Mouse (Mus musculus): Measurements from ENCODE around the gene Rhox3g.
"Not testable (repeated sequence)": the region's sequence is repeated elsewhere in the genome, so short reads cannot be mapped to it uniquely, and the experiment has no call there.

Rhox3g gene

DNA sequence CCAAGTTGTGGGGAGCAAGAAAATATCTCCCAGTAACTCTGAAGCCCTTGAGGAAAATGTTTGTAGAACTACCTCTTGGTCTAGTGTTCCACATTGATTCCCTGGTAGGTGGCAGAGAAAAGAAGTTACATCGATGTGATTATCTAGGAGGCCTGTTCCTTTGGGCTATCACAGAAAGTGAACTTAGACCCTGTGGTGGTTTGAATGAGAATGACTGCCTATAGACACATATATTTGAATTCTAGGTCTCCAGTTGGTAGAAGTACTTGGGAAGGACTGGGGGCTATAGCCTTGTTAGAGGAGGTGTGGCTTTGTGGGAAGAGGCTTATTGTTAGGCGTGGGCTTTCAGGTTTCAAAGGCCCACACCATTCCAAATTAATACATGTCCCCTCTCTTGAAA is at the start of gene Rhox3g:
Gene Rhox3g, minus strand, starts transcription at position 101 of the 400 bp plus-strand sequence.
- DNase-seq (ENCODE audit: low spot score) = not testable (repeated sequence)

DNA sequence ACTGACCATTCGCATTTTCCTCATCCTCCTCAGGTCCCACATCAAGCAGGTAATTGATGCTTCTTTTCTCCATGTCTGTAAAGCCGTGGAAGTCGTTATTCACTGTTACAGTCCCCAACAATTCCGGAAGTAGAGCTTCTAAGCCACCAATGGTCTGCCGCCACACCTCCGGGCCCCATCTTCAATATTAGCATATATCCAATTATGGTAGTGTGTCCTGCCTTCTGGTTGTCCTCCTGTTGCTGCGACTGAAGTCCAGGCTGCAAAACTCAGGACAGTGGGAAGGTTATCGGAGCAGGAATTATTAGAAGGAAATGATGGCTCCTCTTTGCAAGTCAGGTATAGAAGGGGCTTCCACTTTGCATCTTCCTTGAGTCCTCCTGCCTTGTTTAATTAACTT is 44.8 kb upstream of the Rhox3g start, which contains the start of gene Rhox2h:
Gene Rhox2h, minus strand, starts transcription at position 101 of the 400 bp plus-strand sequence.
- DNase-seq (ENCODE audit: low spot score) = not testable (repeated sequence)

- not testable (repeated sequence) for DNase-seq (ENCODE audit: low spot score)
Measured at GRCm38 (mm10) chrX:37668664-37669063, 40.3 kb upstream of the Rhox3g start, which contains the start of gene Rhox3h. Gene Rhox3h, minus strand, starts transcription at chrX:37668764.

DNA sequence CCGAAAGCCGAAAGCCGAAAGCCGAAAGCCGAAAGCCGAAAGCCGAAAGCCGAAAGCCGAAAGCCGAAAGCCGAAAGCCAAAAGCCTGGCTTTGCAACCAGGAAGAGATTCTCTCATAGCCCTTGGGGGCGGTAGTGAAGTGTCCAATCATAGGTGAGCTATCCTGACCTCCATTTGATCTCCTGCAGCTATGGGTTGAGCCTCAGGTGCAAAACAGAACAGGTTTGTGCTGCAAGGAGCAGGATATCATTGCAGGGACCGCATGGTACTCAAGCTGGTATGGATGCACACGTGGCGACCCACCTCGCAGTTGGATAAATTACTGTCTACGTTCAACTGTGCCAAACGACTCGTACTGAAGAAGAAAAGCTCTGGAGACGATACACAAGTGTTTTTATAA is 22.8 kb upstream of the Rhox3g start, which contains the start of gene Rhox4g:
Gene Rhox4g, minus strand, starts transcription at position 101 of the 400 bp plus-strand sequence.
- not testable (repeated sequence) for DNase-seq (ENCODE audit: low spot score)

GRCm38 (mm10) chrX:37643370-37643769 is 15.0 kb upstream of the Rhox3g start, which contains the start of gene Rhox2g:
Gene Rhox2g, minus strand, starts transcription at chrX:37643470.
- not testable (repeated sequence) for DNase-seq (ENCODE audit: low spot score)

DNA sequence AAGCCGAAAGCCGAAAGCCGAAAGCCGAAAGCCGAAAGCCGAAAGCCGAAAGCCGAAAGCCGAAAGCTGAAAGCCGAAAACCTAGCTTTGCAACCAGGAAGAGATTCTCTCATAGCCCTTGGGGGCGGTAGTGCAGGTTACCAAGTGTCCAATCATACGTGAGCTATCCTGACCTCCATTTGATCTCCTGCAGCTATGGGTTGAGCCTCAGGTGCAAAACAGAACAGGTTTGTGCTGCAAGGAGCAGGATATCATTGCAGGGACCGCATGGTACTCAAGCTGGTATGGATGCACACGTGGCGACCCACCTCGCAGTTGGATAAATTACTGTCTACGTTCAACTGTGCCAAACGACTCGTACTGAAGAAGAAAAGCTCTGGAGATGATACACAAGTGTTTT is 20.8 kb downstream of the Rhox3g start, which contains the start of gene Rhox4f:
Gene Rhox4f, minus strand, starts transcription at position 101 of the 400 bp plus-strand sequence.
- DNase-seq (ENCODE audit: low spot score) = not testable (repeated sequence)

- not testable (repeated sequence) for DNase-seq (ENCODE audit: low spot score)
Measured at GRCm38 (mm10) chrX:37580692-37581091, 47.7 kb downstream of the Rhox3g start, which contains the start of gene Rhox3f. Gene Rhox3f, plus strand, starts transcription at chrX:37580992.
